Comparison of ENCODE assay signal across 8 mouse cellular contexts in genomic region chr11:51261680-51262219, GRCm38 (mm10). TPM values are rescaled to one million over a fixed set of nuclear protein-coding genes. Genes with fewer than 3 reads are reported as not detected.
DNase-seq lines count a peak whose midpoint lies in the region; ATAC-seq lines count a peak whose summit lies in the region.

TSS of gene Clk4 (plus strand) at chr11:51261730.

- H3K4me2 ChIP-seq in forebrain, embryonic 13.5 days: peak within 1 kb of the TSS; percentile 78
- H3K4me2 ChIP-seq in hindbrain, embryonic 11.5 days (replicated peaks; ENCODE audit: low read depth, low read length): peak within 1 kb of the TSS; percentile 83
- peak within 1 kb of the TSS; percentile 86 for H3K4me2 ChIP-seq in liver, embryonic 13.5 days

- DNase-seq in adrenal gland, adult 18-20 months (ENCODE audit: low spot score in 2 of 2): no peak
- DNase-seq in adrenal gland, adult (ENCODE audit: inconsistent age in 2 of 2, low spot score in 1 of 2): no peak
- peak; percentile 26 for DNase-seq in MEL-GATA-1-ER (ENCODE audit: extremely low read depth, low read depth)
- DNase-seq in hindbrain, embryonic 11.5 days (ENCODE audit: low spot score): no peak
- no peak for DNase-seq in liver, embryonic 13.5 days
- no peak for DNase-seq in right cerebral cortex, adult 18-20 months
- DNase-seq in right cerebral cortex, postnatal 4 days: no peak

- peak within 1 kb of the TSS; percentile 98 for H3K9ac ChIP-seq in forebrain, embryonic 13.5 days
- peak within 1 kb of the TSS; percentile 74 for H3K9ac ChIP-seq in hindbrain, embryonic 11.5 days (ENCODE audit: low read depth, low read length)
- peak within 1 kb of the TSS; percentile 78 for H3K9ac ChIP-seq in liver, embryonic 13.5 days

- WGBS in forebrain, embryonic 13.5 days: 76% methylated on average over 3 of the region's 3 CpGs
- WGBS in hindbrain, embryonic 11.5 days: 78% methylated on average over 3 of the region's 3 CpGs
- 54% methylated on average over 3 of the region's 3 CpGs for WGBS in liver, embryonic 13.5 days (ENCODE audit: insufficient replicate concordance)

- no peaks in the 10 kb centered on the region for H3K36me3 ChIP-seq in forebrain, embryonic 13.5 days (ENCODE audit: poor library complexity, severe bottlenecking)
- H3K36me3 ChIP-seq in hindbrain, embryonic 11.5 days (ENCODE audit: control insufficient read depth, insufficient read depth, low read length): no peaks in the 10 kb centered on the region
- H3K36me3 ChIP-seq in liver, embryonic 13.5 days: peaks cover 5% of the 10 kb centered on the region

- peak within 1 kb of the TSS; percentile 77 for H3K27ac ChIP-seq in forebrain, embryonic 13.5 days
- peak within 1 kb of the TSS; percentile 91; the same call in 1 of the 2 replicates for H3K27ac ChIP-seq in hindbrain, embryonic 11.5 days (ENCODE audit: low read depth, low read length)
- H3K27ac ChIP-seq in liver, embryonic 13.5 days: peak within 1 kb of the TSS; percentile 95

- H3K4me3 ChIP-seq in forebrain, embryonic 13.5 days: peak within 1 kb of the TSS; percentile 90
- peak within 1 kb of the TSS; percentile 94 for H3K4me3 ChIP-seq in hindbrain, embryonic 11.5 days (ENCODE audit: low read depth, low read length)
- peak within 1 kb of the TSS; percentile 98 for H3K4me3 ChIP-seq in liver, embryonic 13.5 days (replicated peaks)

- ATAC-seq in forebrain, embryonic 13.5 days: no peak
- no peak for ATAC-seq in hindbrain, embryonic 11.5 days (ENCODE audit: low FRiP score)
- no peak for ATAC-seq in liver, embryonic 13.5 days (ENCODE audit: low read depth)

- no peaks in the 10 kb centered on the region for H3K9me3 ChIP-seq in forebrain, embryonic 13.5 days (replicated peaks)
- H3K9me3 ChIP-seq in hindbrain, embryonic 11.5 days (ENCODE audit: control insufficient read depth, low read length): no peaks in the 10 kb centered on the region
- H3K9me3 ChIP-seq in liver, embryonic 13.5 days (replicated peaks): no peaks in the 10 kb centered on the region

- no peaks in the 10 kb centered on the region for H3K27me3 ChIP-seq in forebrain, embryonic 13.5 days
- H3K27me3 ChIP-seq in hindbrain, embryonic 11.5 days (ENCODE audit: control insufficient read depth, insufficient read depth, low read length): no peaks in the 10 kb centered on the region
- 0 out of 2 replicates have a peak, but pooled peaks cover 6% of the 10 kb centered on the region for H3K27me3 ChIP-seq in liver, embryonic 13.5 days

- peaks cover 36% of the 10 kb centered on the region for H3K4me1 ChIP-seq in forebrain, embryonic 13.5 days
- peaks cover 2% of the 10 kb centered on the region; the same call in 1 of the 2 replicates for H3K4me1 ChIP-seq in hindbrain, embryonic 11.5 days (replicated peaks; ENCODE audit: control insufficient read depth, insufficient read depth, low read length)
- H3K4me1 ChIP-seq in liver, embryonic 13.5 days (replicated peaks): peaks cover 38% of the 10 kb centered on the region

RNA-seq across cellular contexts. Expression of gene Clk4, which starts in this region (rescaled TPM):
- total RNA-seq in adrenal gland, adult 18-20 months (2021): 100 to 1,000 TPM in 1 of 2 experiments, 10 to 100 TPM in 1; 87.0 to 115 TPM
- polyA plus RNA-seq in forebrain, embryonic 13.5 days (2015; fragmentation: Nextera tagmentation; extraction: Ambion mirVana): 145 and 153 TPM in 2 replicates
- polyA plus RNA-seq in hindbrain, embryonic 11.5 days (2014; fragmentation: Nextera tagmentation; extraction: Ambion mirVana): 141 and 148 TPM in 2 replicates
- 51.0 and 62.9 TPM in 2 replicates for polyA plus RNA-seq in liver, embryonic 13.5 days (2015; fragmentation: Nextera tagmentation; extraction: Ambion mirVana)
